Mouse (Mus musculus) liver, embryonic 14.5 days (tissue): ENCODE measurements around the gene Bcl9.

Source experiments
- CTCF ChIP-seq: IDR thresholded peaks from 2 replicates; pipeline ENCODE4 v1.5.1; 2016; ENCODE audit warnings: antibody characterized with exemption, low read depth, control low read depth
- EP300 ChIP-seq: IDR thresholded peaks from 2 replicates; pipeline ENCODE4 v1.6.1; 2016; ENCODE audit warnings: antibody characterized with exemption, low read depth

- TF ChIP-seq EP300: no peak
- TF ChIP-seq CTCF: no peak
Observed at GRCm38 (mm10) chr3:97325621-97326345, 28.1 kb upstream of the Bcl9 start.
